Mouse (Mus musculus): Measurements from ENCODE around the gene Atxn1. TPM values are rescaled to one million over a fixed set of nuclear protein-coding genes. Genes with fewer than 3 reads are reported as not detected.

The Atxn1 gene
- polyA plus RNA-seq, 1 experiment from 2014 or later = 6.3 TPM

GRCm38 (mm10) chr13:45851156-45851555 lies 113.7 kb downstream of the Atxn1 start:
- ATAC-seq = no peak
- Histone ChIP-seq H3K4me1 (replicated peaks) (no peaks in the 10 kb centered on the region), H3K4me3 (replicated peaks) (no peak overlapping the region), H3K9me3 (no peaks in the 10 kb centered on the region), H3K4me2 (replicated peaks) (no peak overlapping the region), H3K27ac (no peak overlapping the region), H3K27me3 (no peaks in the 10 kb centered on the region), H3K9ac (replicated peaks) (no peak overlapping the region), H3K36me3 (no peaks in the 10 kb centered on the region)
- 84% methylated on average over 4 of the region's 4 CpGs for WGBS

GRCm38 (mm10) chr13:45850181-45850974 lies 114.4 kb downstream of the Atxn1 start:
- Histone ChIP-seq H3K27me3 (no peaks in the 10 kb centered on the region), H3K4me1 (replicated peaks) (no peaks in the 10 kb centered on the region), H3K4me3 (replicated peaks) (no peak overlapping the region), H3K4me2 (replicated peaks) (no peak overlapping the region), H3K9ac (replicated peaks) (no peak overlapping the region), H3K27ac (no peak overlapping the region), H3K36me3 (no peaks in the 10 kb centered on the region), H3K9me3 (no peaks in the 10 kb centered on the region)
- WGBS = 90% methylated on average over 5 of the region's 5 CpGs
- ATAC-seq = no peak

GRCm38 (mm10) chr13:45849145-45850023 lies 115.4 kb downstream of the Atxn1 start:
- H3K4me1 ChIP-seq (replicated peaks) = no peaks in the 10 kb centered on the region
- ATAC-seq = no peak
- H3K4me2 ChIP-seq (replicated peaks) = no peak overlapping the region
- H3K4me3 ChIP-seq (replicated peaks) = no peak overlapping the region
- H3K36me3 ChIP-seq = no peaks in the 10 kb centered on the region
- H3K9ac ChIP-seq (replicated peaks) = no peak overlapping the region
- no peaks in the 10 kb centered on the region for H3K27me3 ChIP-seq
- WGBS = 94% methylated on average over 7 of the region's 7 CpGs
- no peaks in the 10 kb centered on the region for H3K9me3 ChIP-seq
- H3K27ac ChIP-seq = no peak overlapping the region

GRCm38 (mm10) chr13:45842511-45843055 lies 122.2 kb downstream of the Atxn1 start:
- H3K4me1 ChIP-seq (replicated peaks) = no peaks in the 10 kb centered on the region
- 80% methylated on average over 5 of the region's 5 CpGs for WGBS
- no peak overlapping the region for H3K9ac ChIP-seq (replicated peaks)
- H3K4me3 ChIP-seq (replicated peaks) = no peak overlapping the region
- no peak for ATAC-seq
- H3K9me3 ChIP-seq = no peaks in the 10 kb centered on the region; the same call in 1 of the 2 replicates
- H3K4me2 ChIP-seq (replicated peaks) = no peak overlapping the region
- no peaks in the 10 kb centered on the region for H3K27me3 ChIP-seq
- H3K36me3 ChIP-seq = no peaks in the 10 kb centered on the region
- H3K27ac ChIP-seq = no peak overlapping the region

GRCm38 (mm10) chr13:45839901-45840300 lies 124.9 kb downstream of the Atxn1 start:
- Histone ChIP-seq H3K9ac (replicated peaks) (no peak overlapping the region), H3K4me2 (replicated peaks) (no peak overlapping the region), H3K4me1 (replicated peaks) (no peaks in the 10 kb centered on the region), H3K36me3 (no peaks in the 10 kb centered on the region), H3K9me3 (no peaks in the 10 kb centered on the region; the same call in 1 of the 2 replicates), H3K27ac (no peak overlapping the region), H3K4me3 (replicated peaks) (no peak overlapping the region), H3K27me3 (no peaks in the 10 kb centered on the region)
- 68% methylated on average over 7 of the region's 7 CpGs for WGBS
- ATAC-seq = no peak

- H3K4me3 ChIP-seq (replicated peaks) = no peak overlapping the region
- H3K4me1 ChIP-seq (replicated peaks) = no peaks in the 10 kb centered on the region
- H3K9me3 ChIP-seq = no peaks in the 10 kb centered on the region
- no peak for ATAC-seq
- H3K36me3 ChIP-seq = no peaks in the 10 kb centered on the region
- H3K4me2 ChIP-seq (replicated peaks) = no peak overlapping the region
- H3K9ac ChIP-seq (replicated peaks) = no peak overlapping the region
- no peak overlapping the region for H3K27ac ChIP-seq
- 88% methylated on average over 8 of the region's 8 CpGs for WGBS
- no peaks in the 10 kb centered on the region for H3K27me3 ChIP-seq
Observed at GRCm38 (mm10) chr13:45837609-45838220, 127.1 kb downstream of the Atxn1 start.

- no peak overlapping the region for H3K27ac ChIP-seq
- no peaks in the 10 kb centered on the region for H3K4me1 ChIP-seq (replicated peaks)
- H3K4me2 ChIP-seq (replicated peaks) = no peak overlapping the region
- no peak for ATAC-seq
- H3K9me3 ChIP-seq = no peaks in the 10 kb centered on the region
- no peak overlapping the region for H3K9ac ChIP-seq (replicated peaks)
- H3K4me3 ChIP-seq (replicated peaks) = no peak overlapping the region
- H3K27me3 ChIP-seq = no peaks in the 10 kb centered on the region
- no peaks in the 10 kb centered on the region for H3K36me3 ChIP-seq
- 93% methylated on average over 15 of the region's 15 CpGs for WGBS
Observed at GRCm38 (mm10) chr13:45836377-45837054, 128.3 kb downstream of the Atxn1 start.

- Histone ChIP-seq H3K4me2 (replicated peaks) (no peak overlapping the region), H3K4me3 (replicated peaks) (no peak overlapping the region), H3K36me3 (no peaks in the 10 kb centered on the region), H3K27me3 (no peaks in the 10 kb centered on the region), H3K27ac (no peak overlapping the region), H3K9ac (replicated peaks) (no peak overlapping the region), H3K4me1 (replicated peaks) (no peaks in the 10 kb centered on the region), H3K9me3 (no peaks in the 10 kb centered on the region)
- ATAC-seq = no peak
- WGBS = 91% methylated on average over 2 of the region's 2 CpGs
Observed at GRCm38 (mm10) chr13:45834300-45834699, 130.5 kb downstream of the Atxn1 start.

- Histone ChIP-seq H3K9ac (replicated peaks) (no peak overlapping the region), H3K27me3 (no peaks in the 10 kb centered on the region), H3K36me3 (no peaks in the 10 kb centered on the region), H3K4me2 (replicated peaks) (no peak overlapping the region), H3K27ac (no peak overlapping the region), H3K4me1 (replicated peaks) (no peaks in the 10 kb centered on the region), H3K9me3 (no peaks in the 10 kb centered on the region), H3K4me3 (replicated peaks) (no peak overlapping the region)
- no peak for ATAC-seq
- 82% methylated on average over 11 of the region's 11 CpGs for whole genome bisulfite sequencing
Observed at GRCm38 (mm10) chr13:45832695-45833350, 132.0 kb downstream of the Atxn1 start.

GRCm38 (mm10) chr13:45829341-45829936 lies 135.4 kb downstream of the Atxn1 start:
- Histone ChIP-seq H3K4me2 (replicated peaks) (no peak overlapping the region), H3K9ac (replicated peaks) (no peak overlapping the region), H3K36me3 (no peaks in the 10 kb centered on the region), H3K27me3 (no peaks in the 10 kb centered on the region), H3K4me3 (replicated peaks) (no peak overlapping the region), H3K27ac (no peak overlapping the region), H3K9me3 (no peaks in the 10 kb centered on the region), H3K4me1 (replicated peaks) (peaks cover 3% of the 10 kb centered on the region; the same call in 1 of the 2 replicates)
- 93% methylated on average over 8 of the region's 8 CpGs for WGBS
- no peak for ATAC-seq

- H3K4me3 ChIP-seq (replicated peaks) = no peak overlapping the region
- H3K4me2 ChIP-seq (replicated peaks) = no peak overlapping the region
- no peak overlapping the region for H3K9ac ChIP-seq (replicated peaks)
- H3K9me3 ChIP-seq = no peaks in the 10 kb centered on the region
- H3K27me3 ChIP-seq = no peaks in the 10 kb centered on the region
- H3K4me1 ChIP-seq (replicated peaks) = peaks cover 3% of the 10 kb centered on the region; the same call in 1 of the 2 replicates
- 83% methylated on average over 7 of the region's 7 CpGs for WGBS
- ATAC-seq = no peak
- H3K27ac ChIP-seq = no peak overlapping the region
- H3K36me3 ChIP-seq = no peaks in the 10 kb centered on the region
Observed at GRCm38 (mm10) chr13:45828035-45828434, 136.8 kb downstream of the Atxn1 start.
